Mouse (Mus musculus): ENCODE data around the gene Olfr374. TPM values are rescaled to one million over a fixed set of nuclear protein-coding genes. Genes with fewer than 3 reads are reported as not detected.
"Not testable (repeated sequence)": the region's sequence is repeated elsewhere in the genome, so short reads cannot be mapped to it uniquely, and the experiment has no call there.

The Olfr374 gene
- 0.13 TPM in 1 of 2 replicates, not detected in the other for polyA plus RNA-seq (2014; fragmentation: Nextera tagmentation; extraction: Ambion mirVana)

GRCm38 (mm10) chr8:72106740-72107139 is at the start of gene Olfr374:
Gene Olfr374 (plus strand): TSS chr8:72107040.
- Histone ChIP-seq H3K9ac (replicated peaks; ENCODE audit: low read length) (no peak within 1 kb of the TSS), H3K27me3 (ENCODE audit: control insufficient read depth, insufficient read depth, low read length) (no peaks in the 10 kb centered on the region), H3K4me2 (ENCODE audit: low read depth, low read length) (no peak within 1 kb of the TSS), H3K4me1 (ENCODE audit: control insufficient read depth, insufficient read depth, low read length) (no peaks in the 10 kb centered on the region), H3K27ac (replicated peaks; ENCODE audit: low read depth, low read length) (no peak within 1 kb of the TSS), H3K4me3 (ENCODE audit: low read depth, low read length) (no peak within 1 kb of the TSS), H3K9me3 (replicated peaks; ENCODE audit: control insufficient read depth, low read length) (no peaks in the 10 kb centered on the region), H3K36me3 (replicated peaks; ENCODE audit: control insufficient read depth, insufficient read depth, low read depth, low read length) (no peaks in the 10 kb centered on the region)
- DNase-seq (ENCODE audit: low spot score) (no peak), ATAC-seq (replicated peaks; ENCODE audit: insufficient number of reproducible peaks, low FRiP score, low TSS enrichment, low read depth) (no peak)
- 89% methylated on average over 3 of the region's 3 CpGs for WGBS

DNA sequence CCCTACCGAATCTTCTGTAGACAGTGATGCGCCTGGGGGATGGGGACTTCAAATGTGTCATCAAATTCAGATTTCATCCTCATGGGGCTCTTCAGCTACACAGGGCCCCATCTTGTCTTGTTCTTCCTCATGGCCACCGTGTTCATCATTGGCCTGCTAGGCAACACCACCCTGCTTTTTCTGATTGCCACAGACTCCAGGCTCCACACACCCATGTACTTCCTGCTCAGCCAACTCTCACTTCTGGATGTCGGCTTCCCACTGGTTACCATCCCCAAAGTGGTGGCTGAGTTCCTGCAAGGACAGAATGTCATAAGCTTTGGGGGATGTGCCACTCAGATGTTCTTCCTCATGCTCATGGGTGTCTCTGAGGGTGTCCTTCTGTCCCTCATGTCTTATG is 49.2 kb upstream of the Olfr374 start:
- not testable (repeated sequence) for H3K4me1 ChIP-seq (ENCODE audit: control insufficient read depth, insufficient read depth, low read length); ATAC-seq (replicated peaks; ENCODE audit: insufficient number of reproducible peaks, low FRiP score, low TSS enrichment, low read depth)
- WGBS = 84% methylated on average over 3 of the region's 4 CpGs

DNA sequence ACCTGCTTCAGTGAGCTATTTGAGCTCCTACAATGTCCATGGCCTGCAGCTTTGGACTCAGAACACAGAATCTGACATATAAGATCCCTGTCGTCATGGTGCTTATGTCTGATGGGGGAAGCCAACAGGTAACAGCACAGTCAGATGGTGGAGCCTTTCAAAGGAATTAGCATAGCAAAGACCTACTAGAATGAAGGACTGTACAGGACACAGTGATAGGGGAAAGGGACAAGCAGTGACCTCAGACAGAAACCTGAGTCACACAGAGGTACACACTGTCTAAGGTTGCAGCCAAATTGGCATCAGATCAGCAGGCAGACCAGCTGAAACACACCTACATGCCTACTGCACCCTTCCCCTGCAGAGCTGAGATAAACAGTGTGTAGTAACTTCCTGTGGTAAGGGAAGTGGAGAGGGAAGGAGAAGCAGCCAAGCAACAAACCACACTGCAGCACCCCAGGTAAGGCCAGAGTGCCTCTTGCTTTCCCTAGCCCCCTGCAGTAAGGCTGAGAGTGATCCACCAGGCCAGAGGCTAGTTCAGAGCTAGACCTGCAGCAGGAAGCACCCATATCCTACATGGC is 39.9 kb upstream of the Olfr374 start:
- H3K27ac ChIP-seq (replicated peaks; ENCODE audit: low read depth, low read length); DNase-seq (ENCODE audit: low spot score); H3K9ac ChIP-seq (replicated peaks; ENCODE audit: low read length); H3K4me1 ChIP-seq (ENCODE audit: control insufficient read depth, insufficient read depth, low read length); H3K27me3 ChIP-seq (ENCODE audit: control insufficient read depth, insufficient read depth, low read length); H3K4me2 ChIP-seq (ENCODE audit: low read depth, low read length); ATAC-seq (replicated peaks; ENCODE audit: insufficient number of reproducible peaks, low FRiP score, low TSS enrichment, low read depth); H3K4me3 ChIP-seq (ENCODE audit: low read depth, low read length); H3K9me3 ChIP-seq (replicated peaks; ENCODE audit: control insufficient read depth, low read length); H3K36me3 ChIP-seq (replicated peaks; ENCODE audit: control insufficient read depth, insufficient read depth, low read depth, low read length): not testable (repeated sequence)
- 86% methylated on average over 1 of the region's 1 CpGs for WGBS

More for the DNA sequence above, 49.2 kb upstream of the Olfr374 start:
- not testable (repeated sequence) for H3K27me3 ChIP-seq (ENCODE audit: control insufficient read depth, insufficient read depth, low read length); H3K4me3 ChIP-seq (ENCODE audit: low read depth, low read length); H3K9ac ChIP-seq (replicated peaks; ENCODE audit: low read length); H3K27ac ChIP-seq (replicated peaks; ENCODE audit: low read depth, low read length); DNase-seq (ENCODE audit: low spot score); H3K9me3 ChIP-seq (replicated peaks; ENCODE audit: control insufficient read depth, low read length); H3K4me2 ChIP-seq (ENCODE audit: low read depth, low read length); H3K36me3 ChIP-seq (replicated peaks; ENCODE audit: control insufficient read depth, insufficient read depth, low read depth, low read length)

- not testable (repeated sequence) for H3K4me3 ChIP-seq (ENCODE audit: low read depth, low read length); H3K9me3 ChIP-seq (replicated peaks; ENCODE audit: control insufficient read depth, low read length); H3K27ac ChIP-seq (replicated peaks; ENCODE audit: low read depth, low read length); H3K9ac ChIP-seq (replicated peaks; ENCODE audit: low read length); H3K27me3 ChIP-seq (ENCODE audit: control insufficient read depth, insufficient read depth, low read length); H3K4me2 ChIP-seq (ENCODE audit: low read depth, low read length); DNase-seq (ENCODE audit: low spot score); H3K36me3 ChIP-seq (replicated peaks; ENCODE audit: control insufficient read depth, insufficient read depth, low read depth, low read length); H3K4me1 ChIP-seq (ENCODE audit: control insufficient read depth, insufficient read depth, low read length); ATAC-seq (replicated peaks; ENCODE audit: insufficient number of reproducible peaks, low FRiP score, low TSS enrichment, low read depth)
Measured at GRCm38 (mm10) chr8:72082877-72083276, 24.0 kb upstream of the Olfr374 start, which contains the start of gene Olfr373. Gene Olfr373 (plus strand): TSS chr8:72083177.

DNA sequence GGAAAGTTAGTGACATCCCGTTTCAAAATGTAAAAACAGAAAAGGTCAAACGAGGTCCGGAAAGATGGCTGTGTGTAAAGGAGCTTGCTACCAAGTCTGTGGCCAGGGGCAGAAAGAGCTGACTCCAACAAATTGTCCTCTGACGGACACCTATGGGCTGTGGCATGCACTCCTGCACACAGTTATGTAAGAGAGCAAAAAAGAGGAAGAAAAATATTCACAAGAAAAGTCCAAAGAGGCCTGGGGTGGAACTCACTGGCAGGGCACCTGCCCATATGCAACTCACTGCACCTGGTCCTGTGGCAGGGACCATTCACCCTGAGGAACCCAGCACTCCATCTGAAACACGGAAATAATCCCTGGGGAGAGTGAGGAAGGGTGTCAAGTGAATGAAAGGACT is 22.1 kb upstream of the Olfr374 start:
- H3K36me3 ChIP-seq (replicated peaks; ENCODE audit: control insufficient read depth, insufficient read depth, low read depth, low read length) = no peaks in the 10 kb centered on the region
- no peak overlapping the region for H3K4me3 ChIP-seq (ENCODE audit: low read depth, low read length)
- no peaks in the 10 kb centered on the region for H3K9me3 ChIP-seq (replicated peaks; ENCODE audit: control insufficient read depth, low read length)
- ATAC-seq (replicated peaks; ENCODE audit: insufficient number of reproducible peaks, low FRiP score, low TSS enrichment, low read depth) (no peak), DNase-seq (ENCODE audit: low spot score) (no peak)
- no peak overlapping the region for H3K27ac ChIP-seq (replicated peaks; ENCODE audit: low read depth, low read length)
- no peak overlapping the region for H3K4me2 ChIP-seq (ENCODE audit: low read depth, low read length)
- H3K4me1 ChIP-seq (ENCODE audit: control insufficient read depth, insufficient read depth, low read length) = no peaks in the 10 kb centered on the region
- no peak overlapping the region for H3K9ac ChIP-seq (replicated peaks; ENCODE audit: low read length)
- H3K27me3 ChIP-seq (ENCODE audit: control insufficient read depth, insufficient read depth, low read length) = no peaks in the 10 kb centered on the region
- 64% methylated on average over 5 of the region's 5 CpGs for WGBS

GRCm38 (mm10) chr8:72087611-72088010 is 19.2 kb upstream of the Olfr374 start:
- WGBS = 87% methylated on average over 3 of the region's 3 CpGs
- DNase-seq (ENCODE audit: low spot score) = peak; percentile 14
- not testable (repeated sequence) for H3K36me3 ChIP-seq (replicated peaks; ENCODE audit: control insufficient read depth, insufficient read depth, low read depth, low read length); H3K27me3 ChIP-seq (ENCODE audit: control insufficient read depth, insufficient read depth, low read length); H3K9me3 ChIP-seq (replicated peaks; ENCODE audit: control insufficient read depth, low read length); H3K4me3 ChIP-seq (ENCODE audit: low read depth, low read length); ATAC-seq (replicated peaks; ENCODE audit: insufficient number of reproducible peaks, low FRiP score, low TSS enrichment, low read depth); H3K4me2 ChIP-seq (ENCODE audit: low read depth, low read length); H3K9ac ChIP-seq (replicated peaks; ENCODE audit: low read length); H3K27ac ChIP-seq (replicated peaks; ENCODE audit: low read depth, low read length); H3K4me1 ChIP-seq (ENCODE audit: control insufficient read depth, insufficient read depth, low read length)

- not testable (repeated sequence) for ATAC-seq (replicated peaks; ENCODE audit: insufficient number of reproducible peaks, low FRiP score, low TSS enrichment, low read depth); DNase-seq (ENCODE audit: low spot score); H3K9me3 ChIP-seq (replicated peaks; ENCODE audit: control insufficient read depth, low read length); H3K36me3 ChIP-seq (replicated peaks; ENCODE audit: control insufficient read depth, insufficient read depth, low read depth, low read length); H3K27ac ChIP-seq (replicated peaks; ENCODE audit: low read depth, low read length); H3K4me2 ChIP-seq (ENCODE audit: low read depth, low read length); H3K4me3 ChIP-seq (ENCODE audit: low read depth, low read length); H3K27me3 ChIP-seq (ENCODE audit: control insufficient read depth, insufficient read depth, low read length); H3K4me1 ChIP-seq (ENCODE audit: control insufficient read depth, insufficient read depth, low read length); H3K9ac ChIP-seq (replicated peaks; ENCODE audit: low read length)
Measured at GRCm38 (mm10) chr8:72096721-72097120, 10.1 kb upstream of the Olfr374 start.

DNA sequence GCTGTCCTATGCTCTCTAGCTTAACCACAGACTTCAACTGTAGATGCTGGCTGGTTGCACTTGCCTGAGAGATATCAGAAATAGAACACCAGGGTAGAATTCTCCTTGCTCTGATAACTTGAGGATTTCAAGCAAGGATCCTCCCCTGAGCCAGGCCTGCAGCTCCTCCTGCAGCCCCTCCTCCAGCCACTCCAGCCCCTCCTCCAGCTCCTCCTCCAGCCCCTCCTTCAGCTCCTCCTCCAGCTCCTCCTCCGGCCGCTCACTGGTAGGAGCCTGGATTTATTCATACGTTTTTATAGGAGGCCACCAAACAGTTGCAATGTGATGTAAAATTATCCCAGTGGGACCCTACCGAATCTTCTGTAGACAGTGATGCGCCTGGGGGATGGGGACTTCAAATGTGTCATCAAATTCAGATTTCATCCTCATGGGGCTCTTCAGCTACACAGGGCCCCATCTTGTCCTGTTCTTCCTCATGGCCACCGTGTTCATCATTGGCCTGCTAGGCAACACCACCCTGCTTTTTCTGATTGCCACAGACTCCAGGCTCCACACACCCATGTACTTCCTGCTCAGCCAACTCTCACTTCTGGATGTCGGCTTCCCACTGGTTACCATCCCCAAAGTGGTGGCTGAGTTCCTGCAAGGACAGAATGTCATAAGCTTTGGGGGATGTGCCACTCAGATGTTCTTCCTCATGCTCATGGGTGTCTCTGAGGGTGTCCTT is 7.3 kb upstream of the Olfr374 start:
- not testable (repeated sequence) for H3K9me3 ChIP-seq (replicated peaks; ENCODE audit: control insufficient read depth, low read length); DNase-seq (ENCODE audit: low spot score); H3K4me1 ChIP-seq (ENCODE audit: control insufficient read depth, insufficient read depth, low read length); H3K4me3 ChIP-seq (ENCODE audit: low read depth, low read length); H3K27me3 ChIP-seq (ENCODE audit: control insufficient read depth, insufficient read depth, low read length); H3K4me2 ChIP-seq (ENCODE audit: low read depth, low read length); H3K9ac ChIP-seq (replicated peaks; ENCODE audit: low read length); H3K36me3 ChIP-seq (replicated peaks; ENCODE audit: control insufficient read depth, insufficient read depth, low read depth, low read length); ATAC-seq (replicated peaks; ENCODE audit: insufficient number of reproducible peaks, low FRiP score, low TSS enrichment, low read depth); H3K27ac ChIP-seq (replicated peaks; ENCODE audit: low read depth, low read length)
- WGBS = 65% methylated on average over 6 of the region's 7 CpGs

All from embryonic facial prominence, embryonic 11.5 days (tissue).